Mouse (Mus musculus) embryo, embryonic 11.5 days (tissue): Measurements from ENCODE around the gene Med16.

Source experiments
- DNase-seq: peaks from one replicate; pipeline ENCODE4 v3.0.0-alpha.2; 2012; ENCODE audit warnings: low read depth, low spot score

Med16 gene

GRCm38 (mm10) chr10:79908167-79909091, at the start of gene Med16:
Gene Med16 (minus strand): TSS chr10:79908923.
- peak; percentile 91 for DNase-seq

GRCm38 (mm10) chr10:79958140-79958816, 49.6 kb upstream of the Med16 start:
- peak; percentile 61 for DNase-seq

GRCm38 (mm10) chr10:79956643-79957154, 48.0 kb upstream of the Med16 start:
- DNase-seq, result no peak

GRCm38 (mm10) chr10:79955691-79956090, 47.0 kb upstream of the Med16 start:
- no peak for DNase-seq

GRCm38 (mm10) chr10:79953946-79954345, 45.2 kb upstream of the Med16 start:
- no peak for DNase-seq

GRCm38 (mm10) chr10:79950661-79951060, 41.9 kb upstream of the Med16 start:
- no peak for DNase-seq

GRCm38 (mm10) chr10:79949873-79950272, 41.1 kb upstream of the Med16 start:
- no peak for DNase-seq

- no peak for DNase-seq
Measured at GRCm38 (mm10) chr10:79947502-79947901, 38.8 kb upstream of the Med16 start.

- DNase-seq, result no peak
Measured at GRCm38 (mm10) chr10:79946752-79947322, 38.1 kb upstream of the Med16 start.

- no peak for DNase-seq
Measured at GRCm38 (mm10) chr10:79945507-79946234, 36.9 kb upstream of the Med16 start.

GRCm38 (mm10) chr10:79943471-79943901, 34.8 kb upstream of the Med16 start:
- no peak for DNase-seq

- DNase-seq, result no peak
Measured at GRCm38 (mm10) chr10:79942988-79943387, 34.3 kb upstream of the Med16 start.

- DNase-seq, result no peak
Measured at GRCm38 (mm10) chr10:79940749-79941148, 32.0 kb upstream of the Med16 start.

GRCm38 (mm10) chr10:79937775-79938526, 29.2 kb upstream of the Med16 start:
- DNase-seq, result no peak

GRCm38 (mm10) chr10:79936911-79937441, 28.3 kb upstream of the Med16 start:
- DNase-seq, result no peak

GRCm38 (mm10) chr10:79936284-79936910, 27.7 kb upstream of the Med16 start:
- DNase-seq, result no peak

- no peak for DNase-seq
Measured at GRCm38 (mm10) chr10:79934794-79935569, 26.3 kb upstream of the Med16 start.

GRCm38 (mm10) chr10:79934272-79934721, 25.6 kb upstream of the Med16 start:
- DNase-seq, result no peak

- DNase-seq, result no peak
Measured at GRCm38 (mm10) chr10:79933861-79934260, 25.1 kb upstream of the Med16 start.
